Mouse (Mus musculus): Measurements from ENCODE around the gene Setd3. TPM values are rescaled to one million over a fixed set of nuclear protein-coding genes. Genes with fewer than 3 reads are reported as not detected.

Gene Setd3
- polyA plus RNA-seq, 1 experiment from 2014 or later, result 89.0 TPM

GRCm38 (mm10) chr12:108200094-108200493, 21.0 kb upstream of the Setd3 start:
- Histone ChIP-seq H3K9ac (no peak overlapping the region), H3K36me3 (peaks cover 97% of the 10 kb centered on the region), H3K4me3 (no peak overlapping the region), H3K27me3 (no peaks in the 10 kb centered on the region), H3K27ac (no peak overlapping the region), H3K9me3 (no peaks in the 10 kb centered on the region), H3K4me1 (no peaks in the 10 kb centered on the region), H3K4me2 (no peak overlapping the region)
- no peak for ATAC-seq (ENCODE audit: insufficient number of reproducible peaks, insufficient read depth, low FRiP score, low TSS enrichment, low read depth)
- WGBS, result 92% methylated on average over 1 of the region's 1 CpGs

DNA sequence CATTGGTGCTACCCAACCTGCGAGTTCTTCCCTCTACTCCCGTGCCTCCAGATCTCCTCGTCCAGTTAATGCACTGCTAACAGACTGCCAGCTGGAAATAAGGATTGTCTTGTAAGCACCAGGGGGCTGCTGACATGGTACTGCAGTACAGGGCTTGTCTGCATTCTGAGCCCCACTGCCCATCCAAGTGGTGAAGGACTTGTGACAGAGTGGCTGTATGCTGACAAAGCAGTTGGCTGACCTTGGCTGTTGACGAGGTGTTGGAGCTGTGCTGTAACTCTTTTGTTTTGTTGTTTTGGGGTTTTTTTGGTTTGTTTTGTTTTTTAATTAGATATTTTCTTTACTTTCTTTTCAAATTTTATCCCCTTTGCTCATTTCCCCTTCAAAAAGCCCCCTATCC, 19.3 kb upstream of the Setd3 start:
- no peak for ATAC-seq (ENCODE audit: insufficient number of reproducible peaks, insufficient read depth, low FRiP score, low TSS enrichment, low read depth)
- Histone ChIP-seq H3K4me3 (no peak overlapping the region), H3K4me1 (no peaks in the 10 kb centered on the region), H3K27me3 (no peaks in the 10 kb centered on the region), H3K36me3 (peaks cover 97% of the 10 kb centered on the region), H3K9ac (no peak overlapping the region), H3K9me3 (no peaks in the 10 kb centered on the region), H3K4me2 (no peak overlapping the region), H3K27ac (no peak overlapping the region)
- 84% methylated on average over 4 of the region's 4 CpGs for WGBS

DNA sequence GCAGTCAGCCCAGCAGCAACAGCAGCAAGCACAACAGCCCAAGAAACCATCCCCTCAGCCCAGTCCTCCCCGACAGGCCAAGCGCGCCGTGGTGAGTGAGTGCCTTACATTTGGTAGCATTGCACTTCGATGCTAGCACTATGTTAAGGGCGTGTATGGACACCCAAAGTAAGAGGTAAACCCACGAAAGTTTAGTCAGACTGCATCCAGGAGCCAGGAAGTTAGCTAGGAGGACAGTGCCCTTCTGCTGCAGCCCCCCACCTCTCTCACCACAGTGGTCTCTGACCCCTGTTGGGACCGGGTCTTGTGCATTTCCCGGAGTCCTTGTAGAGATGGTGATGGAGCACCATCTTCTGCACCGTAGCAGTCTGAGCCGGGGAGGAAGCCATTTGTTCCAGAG, 16.6 kb upstream of the Setd3 start:
- no peak overlapping the region for H3K4me2 ChIP-seq
- peaks cover 97% of the 10 kb centered on the region for H3K36me3 ChIP-seq
- WGBS, result 96% methylated on average over 11 of the region's 11 CpGs
- H3K9ac ChIP-seq, result no peak overlapping the region
- H3K27ac ChIP-seq, result no peak overlapping the region
- no peak for ATAC-seq (ENCODE audit: insufficient number of reproducible peaks, insufficient read depth, low FRiP score, low TSS enrichment, low read depth)
- no peaks in the 10 kb centered on the region for H3K9me3 ChIP-seq
- H3K4me3 ChIP-seq, result no peak overlapping the region
- H3K4me1 ChIP-seq, result no peaks in the 10 kb centered on the region
- H3K27me3 ChIP-seq, result no peaks in the 10 kb centered on the region

- H3K9me3 ChIP-seq, result no peaks in the 10 kb centered on the region
- 92% methylated on average over 5 of the region's 5 CpGs for WGBS
- ATAC-seq (ENCODE audit: insufficient number of reproducible peaks, insufficient read depth, low FRiP score, low TSS enrichment, low read depth), result no peak
- no peak overlapping the region for H3K4me3 ChIP-seq
- H3K27me3 ChIP-seq, result no peaks in the 10 kb centered on the region
- no peak overlapping the region for H3K4me2 ChIP-seq
- no peak overlapping the region for H3K9ac ChIP-seq
- no peak overlapping the region for H3K27ac ChIP-seq
- H3K36me3 ChIP-seq, result peaks cover 97% of the 10 kb centered on the region
- no peaks in the 10 kb centered on the region for H3K4me1 ChIP-seq
Observed at GRCm38 (mm10) chr12:108193878-108194277, 14.8 kb upstream of the Setd3 start.

- Histone ChIP-seq H3K9me3 (no peaks in the 10 kb centered on the region), H3K27ac (no peak overlapping the region), H3K36me3 (peaks cover 84% of the 10 kb centered on the region), H3K9ac (no peak overlapping the region), H3K27me3 (no peaks in the 10 kb centered on the region), H3K4me1 (no peaks in the 10 kb centered on the region), H3K4me3 (no peak overlapping the region), H3K4me2 (no peak overlapping the region)
- WGBS, result 94% methylated on average over 6 of the region's 6 CpGs
- ATAC-seq (ENCODE audit: insufficient number of reproducible peaks, insufficient read depth, low FRiP score, low TSS enrichment, low read depth), result no peak
Observed at GRCm38 (mm10) chr12:108187541-108188091, 8.5 kb upstream of the Setd3 start.

GRCm38 (mm10) chr12:108181716-108182115, 2.6 kb upstream of the Setd3 start:
- Histone ChIP-seq H3K27me3 (no peaks in the 10 kb centered on the region), H3K27ac (no peak overlapping the region), H3K4me2 (no peak overlapping the region), H3K4me3 (no peak overlapping the region), H3K9ac (no peak overlapping the region), H3K9me3 (no peaks in the 10 kb centered on the region), H3K4me1 (peaks cover 21% of the 10 kb centered on the region), H3K36me3 (peaks cover 35% of the 10 kb centered on the region)
- no peak for ATAC-seq (ENCODE audit: insufficient number of reproducible peaks, insufficient read depth, low FRiP score, low TSS enrichment, low read depth)
- 92% methylated on average over 6 of the region's 6 CpGs for WGBS

DNA sequence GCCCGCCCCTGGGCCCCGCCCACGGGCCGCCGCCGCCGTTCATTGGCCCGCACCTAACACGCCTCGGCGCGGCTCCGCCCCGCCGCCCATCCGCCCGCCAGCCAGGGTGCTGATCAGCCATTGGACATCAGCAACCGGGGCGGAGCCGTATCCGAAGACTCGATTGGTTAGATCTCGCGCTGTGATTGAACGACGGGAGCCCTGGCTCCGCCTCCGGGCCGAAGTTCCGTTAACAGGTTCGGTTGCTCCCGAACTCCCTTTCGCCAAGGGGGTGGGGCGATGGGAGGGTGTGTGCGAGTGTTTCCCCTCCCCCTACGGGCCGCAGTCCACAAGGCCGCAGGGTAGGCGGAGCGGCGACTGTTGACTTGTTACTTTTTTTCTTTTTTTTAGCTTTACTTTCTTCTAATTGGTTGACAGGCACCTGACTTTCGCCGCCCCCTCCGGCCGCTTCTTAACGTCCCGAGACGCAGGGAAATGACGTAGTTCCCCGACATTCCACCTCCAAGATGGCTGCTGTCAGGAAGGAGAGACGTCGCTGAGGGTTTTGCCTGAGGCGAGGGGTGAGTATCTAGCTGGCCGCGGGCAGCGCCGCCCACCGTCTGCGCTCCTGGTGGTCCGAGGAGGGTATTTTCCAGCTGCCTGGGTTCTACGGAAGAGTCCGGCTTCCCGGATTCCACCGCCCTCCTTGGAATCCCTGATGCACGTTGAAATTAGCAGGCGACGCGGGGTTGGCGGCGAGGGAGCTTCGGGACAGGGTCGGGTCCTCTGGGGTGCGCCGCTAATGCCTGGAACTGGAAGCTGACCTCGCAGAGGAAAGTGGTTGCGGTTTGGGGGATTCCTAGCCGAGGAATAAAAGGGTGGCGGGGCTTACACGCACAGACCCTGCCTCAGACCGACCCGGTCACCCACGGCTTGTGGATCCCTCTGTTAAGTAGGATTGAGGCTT, 480 bp upstream of the Setd3 start, which contains the start of gene Ccnk:
Gene Ccnk (plus strand): TSS at position 259 of the 946 bp plus-strand sequence.
- H3K36me3 ChIP-seq, result peaks cover 18% of the 10 kb centered on the region

GRCm38 (mm10) chr12:108178331-108179245, 526 bp downstream of the Setd3 start:
- ATAC-seq (ENCODE audit: insufficient number of reproducible peaks, insufficient read depth, low FRiP score, low TSS enrichment, low read depth), result peak; percentile 32
- peaks cover 27% of the 10 kb centered on the region for H3K4me1 ChIP-seq
- peaks cover 14% of the 10 kb centered on the region for H3K36me3 ChIP-seq
- no peaks in the 10 kb centered on the region for H3K9me3 ChIP-seq
- H3K9ac ChIP-seq, result peak overlapping the region; percentile 97
- no peaks in the 10 kb centered on the region for H3K27me3 ChIP-seq
- peak overlapping the region; percentile 80 for H3K4me2 ChIP-seq
- H3K4me3 ChIP-seq, result peak overlapping the region; percentile 100
- peak overlapping the region; percentile 91 for H3K27ac ChIP-seq
- under 1% methylated on average over 81 of the region's 103 CpGs for WGBS

More for the DNA sequence above, 480 bp upstream of the Setd3 start, which contains the start of gene Ccnk:
- peaks cover 27% of the 10 kb centered on the region for H3K4me1 ChIP-seq
- under 1% methylated on average over 79 of the region's 82 CpGs for WGBS
- peak within 1 kb of the TSS; percentile 91 for H3K27ac ChIP-seq
- no peaks in the 10 kb centered on the region for H3K9me3 ChIP-seq
- peak within 1 kb of the TSS; percentile 81 for H3K4me2 ChIP-seq
- peak within 1 kb of the TSS; percentile 97 for H3K9ac ChIP-seq
- peak within 1 kb of the TSS; percentile 100 for H3K4me3 ChIP-seq
- no peaks in the 10 kb centered on the region for H3K27me3 ChIP-seq
- ATAC-seq (ENCODE audit: insufficient number of reproducible peaks, insufficient read depth, low FRiP score, low TSS enrichment, low read depth), result peak; percentile 98

DNA sequence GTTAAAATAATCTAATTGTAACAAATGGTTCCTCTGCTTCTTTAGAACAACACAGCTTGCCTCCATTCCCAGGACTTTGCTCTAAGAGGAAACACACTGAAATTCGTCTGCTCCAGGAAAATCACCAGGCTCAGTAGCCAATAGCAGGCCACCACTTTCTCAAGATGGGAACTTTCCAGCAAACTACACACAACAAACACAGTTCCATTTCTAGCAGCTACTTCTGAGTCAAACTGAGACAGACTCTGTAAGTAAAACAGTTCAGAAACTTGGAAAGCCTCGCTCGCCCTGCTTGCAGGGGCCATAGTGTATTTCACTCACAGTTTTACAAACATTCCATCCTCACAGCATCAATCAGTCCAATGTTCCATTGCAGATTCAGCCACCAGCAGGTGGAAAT, 2.7 kb downstream of the Setd3 start:
- no peak for ATAC-seq (ENCODE audit: insufficient number of reproducible peaks, insufficient read depth, low FRiP score, low TSS enrichment, low read depth)
- WGBS, result 72% methylated on average over 3 of the region's 3 CpGs
- Histone ChIP-seq H3K36me3 (no peaks in the 10 kb centered on the region), H3K4me3 (no peak overlapping the region), H3K27me3 (no peaks in the 10 kb centered on the region), H3K9me3 (no peaks in the 10 kb centered on the region), H3K9ac (no peak overlapping the region), H3K27ac (no peak overlapping the region), H3K4me2 (no peak overlapping the region), H3K4me1 (peaks cover 32% of the 10 kb centered on the region)

GRCm38 (mm10) chr12:108174606-108175505, 4.3 kb downstream of the Setd3 start:
- Histone ChIP-seq H3K4me1 (peaks cover 25% of the 10 kb centered on the region), H3K27me3 (no peaks in the 10 kb centered on the region), H3K4me2 (no peak overlapping the region), H3K9ac (no peak overlapping the region), H3K36me3 (no peaks in the 10 kb centered on the region), H3K4me3 (no peak overlapping the region), H3K27ac (no peak overlapping the region), H3K9me3 (no peaks in the 10 kb centered on the region)
- 64% methylated on average over 8 of the region's 8 CpGs for WGBS
- no peak for ATAC-seq (ENCODE audit: insufficient number of reproducible peaks, insufficient read depth, low FRiP score, low TSS enrichment, low read depth)

All from embryonic facial prominence, embryonic 13.5 days (tissue).